Mouse (Mus musculus) lung, postnatal 25 days (tissue): ENCODE data around the gene Vps35.
A peak's percentile ranks its signal among the peaks of the same experiment; 100 is the strongest.

ENCODE experiments used
- DNase-seq: peaks from one replicate; pipeline ENCODE4 v3.0.0; 2022; ENCODE audit warnings: low spot score

Vps35 gene

GRCm38 (mm10) chr8:85299434-85300077 is at the start of gene Vps35, which contains the start of gene Orc6:
Gene Vps35, minus strand, starts transcription at chr8:85299802.
Gene Orc6, plus strand, starts transcription at chr8:85299632.
- peak; percentile 95 for DNase-seq

GRCm38 (mm10) chr8:85339871-85340573 is 40.4 kb upstream of the Vps35 start:
- DNase-seq: no peak

GRCm38 (mm10) chr8:85337681-85338080 is 38.1 kb upstream of the Vps35 start:
- DNase-seq: peak; percentile 29

- no peak for DNase-seq
Measured at GRCm38 (mm10) chr8:85336211-85336933, 36.8 kb upstream of the Vps35 start.

- DNase-seq: no peak
Measured at GRCm38 (mm10) chr8:85335105-85335504, 35.5 kb upstream of the Vps35 start.

- no peak for DNase-seq
Measured at GRCm38 (mm10) chr8:85329506-85329905, 29.9 kb upstream of the Vps35 start.

GRCm38 (mm10) chr8:85327036-85327435 is 27.4 kb upstream of the Vps35 start:
- no peak for DNase-seq

- DNase-seq: no peak
Measured at GRCm38 (mm10) chr8:85323084-85323483, 23.5 kb upstream of the Vps35 start.

GRCm38 (mm10) chr8:85321981-85322380 is 22.4 kb upstream of the Vps35 start:
- no peak for DNase-seq

- DNase-seq: no peak
Measured at GRCm38 (mm10) chr8:85318534-85318933, 18.9 kb upstream of the Vps35 start.

GRCm38 (mm10) chr8:85313036-85313435 is 13.4 kb upstream of the Vps35 start:
- no peak for DNase-seq

- peak; percentile 38 for DNase-seq
Measured at GRCm38 (mm10) chr8:85311743-85312142, 12.1 kb upstream of the Vps35 start.

- no peak for DNase-seq
Measured at GRCm38 (mm10) chr8:85308564-85308963, 9.0 kb upstream of the Vps35 start.

GRCm38 (mm10) chr8:85303531-85303930 is 3.9 kb upstream of the Vps35 start:
- peak; percentile 70 for DNase-seq

- DNase-seq: peak; percentile 66
Measured at GRCm38 (mm10) chr8:85302931-85303330, 3.3 kb upstream of the Vps35 start.

- DNase-seq: no peak
Measured at GRCm38 (mm10) chr8:85301941-85302340, 2.3 kb upstream of the Vps35 start.

GRCm38 (mm10) chr8:85298600-85299433 is 785 bp downstream of the Vps35 start:
- DNase-seq: peak; percentile 35

GRCm38 (mm10) chr8:85286846-85287245 is 12.8 kb downstream of the Vps35 start:
- DNase-seq: no peak

- DNase-seq: no peak
Measured at GRCm38 (mm10) chr8:85227297-85227696, 72.3 kb downstream of the Vps35 start.

- DNase-seq: no peak
Measured at GRCm38 (mm10) chr8:85225688-85226087, 73.9 kb downstream of the Vps35 start, which contains the start of gene Olfr371. Gene Olfr371, plus strand, starts transcription at chr8:85225988.

GRCm38 (mm10) chr8:85220992-85221391 is 78.6 kb downstream of the Vps35 start:
- DNase-seq: peak; percentile 31

- no peak for DNase-seq
Measured at GRCm38 (mm10) chr8:85220220-85220619, 79.4 kb downstream of the Vps35 start.
